Mouse (Mus musculus) heart, adult 2 months (tissue): ENCODE measurements around the gene Heatr1. TPM values are rescaled to one million over a fixed set of nuclear protein-coding genes. Genes with fewer than 3 reads are reported as not detected.
"Not testable (repeated sequence)": the region's sequence is repeated elsewhere in the genome, so short reads cannot be mapped to it uniquely, and the experiment has no call there.

Experiments
- DNase-seq, 2 experiments: peaks; one replicate each; pipeline ENCODE4 v3.0.0; 2021
- H3K27ac ChIP-seq: fragments of 200-600 bp; 2 replicates; pipeline ENCODE4 v1.8.1; 2022
- H3K27me3 ChIP-seq: fragments of 200-500 bp; 2 replicates; pipeline ENCODE4 v1.6.1; 2012; ENCODE audit warnings: mild to moderate bottlenecking, low read length, inconsistent platforms, mixed read lengths; ENCODE audit not compliant: control insufficient read depth, insufficient read depth
- H3K36me3 ChIP-seq: fragments of 200-500 bp; 2 replicates; pipeline ENCODE4 v1.6.1; 2012; ENCODE audit warnings: low read length, inconsistent platforms; ENCODE audit not compliant: control insufficient read depth, insufficient read depth
- H3K4me1 ChIP-seq: fragments of 200-500 bp; 2 replicates; pipeline ENCODE4 v1.6.1; 2011; ENCODE audit warnings: low read length; ENCODE audit not compliant: control insufficient read depth, insufficient read depth
- H3K4me3 ChIP-seq: fragments of 200-600 bp; 2 replicates; pipeline ENCODE4 v1.8.1; 2022
- H3K79me2 ChIP-seq: fragments of 200-500 bp; replicated peaks from 2 replicates; pipeline ENCODE4 v1.6.1; 2012; ENCODE audit warnings: mild to moderate bottlenecking, inconsistent platforms, low read length, moderate library complexity, mixed read lengths; ENCODE audit not compliant: control insufficient read depth, insufficient read depth
- H3K9ac ChIP-seq: fragments of 200-500 bp; 2 replicates; pipeline ENCODE4 v1.6.1; 2012; ENCODE audit warnings: low read depth, mild to moderate bottlenecking, control low read depth, inconsistent platforms, low read length, mixed read lengths
- CTCF ChIP-seq: fragments of 200-600 bp; IDR thresholded peaks from 2 replicates; pipeline ENCODE4 v1.8.1; 2022; ENCODE audit warnings: antibody characterized with exemption, mild to moderate bottlenecking, moderate library complexity
- EP300 ChIP-seq: fragments of 200-500 bp; IDR thresholded peaks from 2 replicates; pipeline ENCODE4 v1.6.1; 2011; ENCODE audit warnings: low read depth, low read length, control low read depth; ENCODE audit not compliant: insufficient read depth
- POLR2A ChIP-seq: fragments of 200-500 bp; IDR thresholded peaks from 2 replicates; pipeline ENCODE4 v1.6.1; 2011; ENCODE audit warnings: mild to moderate bottlenecking, low read depth, low read length, control low read depth; ENCODE audit not compliant: insufficient read depth
- WGBS: fragments of 180-500 bp; shearing (Covaris S2); methylation state at CpG from one replicate; pipeline ENCODE4 v1.1.7; 2018; 5-methylcytosine and 5-hydroxymethylcytosine counted together
- intact Hi-C: fragments of 180-260 bp; cut with DNase I; formaldehyde crosslinking; loops from one replicate; pipeline ENCODE4 v1.15.1; 2025
- polyA plus RNA-seq: library from polyadenylated mRNA; depleted of rRNA; stranded (reverse); fragments of >200 nt; gene quantifications from 2 replicates; pipeline ENCODE4 v1.2.3, GENCODE M21; 2012
- total RNA-seq, 2 experiments: library from RNA; stranded (reverse); gene quantifications; 2 replicates each; pipeline ENCODE4 v1.2.3; 2021

The Heatr1 gene
- total and polyA plus RNA-seq, 3 experiments, result 7.4 to 16.1 (median 16.1) TPM

DNA sequence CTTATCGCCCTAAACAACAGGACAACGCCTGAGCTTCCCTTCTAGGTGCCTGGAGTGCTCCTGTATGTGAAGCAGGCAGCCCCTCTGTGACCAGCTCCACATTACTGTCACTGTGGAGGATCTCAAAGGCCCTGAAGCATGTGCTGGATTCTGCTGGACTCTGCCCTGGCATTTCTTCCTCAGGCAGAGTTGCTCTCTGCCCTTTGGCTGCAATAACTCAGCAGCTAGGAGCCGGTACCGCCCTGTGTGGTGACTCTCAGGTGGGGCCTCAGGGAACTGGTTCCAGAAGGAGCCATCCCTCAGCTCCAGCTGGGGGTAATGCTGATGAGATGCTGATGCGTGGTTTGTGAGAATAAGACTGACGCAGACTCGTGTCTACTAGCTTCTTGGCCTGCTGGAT, 61.9 kb downstream of the Heatr1 start:
- intact Hi-C loops, result loop anchor here (5.0 kb wide), 1 partner anchor 39 kb away; no protein-coding TSS in a partner anchor
- 79% methylated on average over 7 of the region's 7 CpGs for WGBS
- Histone ChIP-seq H3K79me2 (no peaks in the 10 kb centered on the region), H3K4me1 (peaks cover 4% of the 10 kb centered on the region), H3K27me3 (no peaks in the 10 kb centered on the region), H3K36me3 (no peaks in the 10 kb centered on the region; the same call in 1 of the 2 replicates), H3K27ac (no peak overlapping the region), H3K4me3 (no peak overlapping the region), H3K9ac (no peak overlapping the region)
- TF ChIP-seq POLR2A (no peak), CTCF (no peak), EP300 (no peak)
- no peak for DNase-seq

GRCm38 (mm10) chr13:12460443-12460842, 65.6 kb downstream of the Heatr1 start:
- H3K9ac ChIP-seq, result peak overlapping the region; percentile 41
- H3K4me3 ChIP-seq, result peak overlapping the region; percentile 75
- H3K27me3 ChIP-seq, result no peaks in the 10 kb centered on the region
- 4% methylated on average over 8 of the region's 8 CpGs for WGBS
- intact Hi-C loops, result loop anchor here (2.0 to 5.0 kb wide), 2 partner anchors 63 to 204 kb away; partner anchors contain the start of gene Heatr1
- no peaks in the 10 kb centered on the region for H3K79me2 ChIP-seq
- no peaks in the 10 kb centered on the region; the same call in 1 of the 2 replicates for H3K36me3 ChIP-seq
- peak; percentile 56 to 72 for DNase-seq
- peak overlapping the region; percentile 94 for H3K27ac ChIP-seq
- 0 out of 2 replicates have a peak, but pooled peaks have one; percentile 29 for TF ChIP-seq POLR2A
- TF ChIP-seq CTCF, result peak; percentile 50
- TF ChIP-seq EP300, result no peak
- peaks cover 6% of the 10 kb centered on the region for H3K4me1 ChIP-seq

GRCm38 (mm10) chr13:12460881-12461729, 66.3 kb downstream of the Heatr1 start:
- H3K9ac ChIP-seq, result peak overlapping the region; percentile 75
- under 1% methylated on average over 59 of the region's 59 CpGs for WGBS
- H3K27me3 ChIP-seq, result no peaks in the 10 kb centered on the region
- peak overlapping the region; percentile 94 for H3K27ac ChIP-seq
- intact Hi-C loops, result loop anchor here (2.0 to 5.0 kb wide), 2 partner anchors 64 to 204 kb away; partner anchors contain the start of gene Heatr1
- H3K4me3 ChIP-seq, result peak overlapping the region; percentile 75
- peaks cover 6% of the 10 kb centered on the region for H3K4me1 ChIP-seq
- no peaks in the 10 kb centered on the region for H3K79me2 ChIP-seq
- DNase-seq, result peak; percentile 97 to 98
- TF ChIP-seq CTCF (no peak), EP300 (peak; percentile 36; the same call in 1 of the 2 replicates), POLR2A (peak; percentile 81)
- H3K36me3 ChIP-seq, result no peaks in the 10 kb centered on the region; the same call in 1 of the 2 replicates

DNA sequence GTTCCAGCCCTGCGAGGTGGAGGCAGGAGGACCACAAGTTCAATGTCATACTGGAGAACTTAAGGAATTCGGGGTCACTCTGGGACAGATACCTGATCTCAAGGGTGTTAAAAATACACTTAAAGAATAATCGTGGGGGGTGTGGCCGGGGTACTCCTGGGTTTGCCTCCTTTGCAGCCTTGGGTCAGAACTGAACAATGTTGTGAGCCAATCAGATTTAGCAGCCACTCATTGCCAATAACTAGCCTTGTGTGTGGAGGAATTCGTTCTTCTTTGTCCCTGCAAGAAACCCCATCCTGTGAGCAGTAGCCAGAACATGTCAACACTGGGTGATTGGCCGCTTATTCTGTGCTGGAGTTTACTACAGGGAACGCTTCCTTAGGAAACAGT, 66.9 kb downstream of the Heatr1 start:
- no peaks in the 10 kb centered on the region; the same call in 1 of the 2 replicates for H3K36me3 ChIP-seq
- H3K27ac ChIP-seq, result peak overlapping the region; percentile 94
- no peak for DNase-seq
- H3K9ac ChIP-seq, result peak overlapping the region; percentile 57
- 1% methylated on average over 7 of the region's 7 CpGs for WGBS
- intact Hi-C loops, result loop anchor here (2.0 to 5.0 kb wide), 3 partner anchors 64 to 205 kb away; partner anchors contain the start of gene Heatr1
- H3K4me1 ChIP-seq, result peaks cover 6% of the 10 kb centered on the region
- no peaks in the 10 kb centered on the region for H3K27me3 ChIP-seq
- H3K4me3 ChIP-seq, result peak overlapping the region; percentile 75
- no peaks in the 10 kb centered on the region for H3K79me2 ChIP-seq
- TF ChIP-seq POLR2A, result no peak
- TF ChIP-seq EP300, result no peak
- no peak for TF ChIP-seq CTCF

DNA sequence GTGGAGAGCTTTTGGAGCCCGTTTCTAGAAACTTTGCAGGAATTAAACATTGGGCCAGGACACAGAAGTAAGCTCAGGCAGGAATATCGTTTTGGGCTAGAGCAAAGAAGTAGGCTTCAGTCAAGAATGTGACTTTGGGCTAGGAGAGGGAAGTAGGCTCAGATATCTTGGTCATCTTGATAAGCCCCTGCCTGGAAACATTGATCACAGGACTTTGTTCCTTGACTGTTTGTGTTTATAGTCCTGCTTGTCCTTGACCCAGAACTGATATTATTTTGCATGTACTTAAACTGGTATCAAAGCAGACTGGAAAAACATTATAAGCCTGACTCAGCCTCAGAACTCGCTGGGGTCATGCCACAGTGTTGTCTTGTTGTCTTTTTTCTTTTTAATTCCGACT, 67.8 kb downstream of the Heatr1 start:
- no peak overlapping the region for H3K9ac ChIP-seq
- no peak overlapping the region for H3K4me3 ChIP-seq
- TF ChIP-seq CTCF, result no peak
- no peak for TF ChIP-seq EP300
- TF ChIP-seq POLR2A, result no peak
- H3K79me2 ChIP-seq, result no peaks in the 10 kb centered on the region
- no peaks in the 10 kb centered on the region; the same call in 1 of the 2 replicates for H3K36me3 ChIP-seq
- no peak for DNase-seq
- peaks cover 6% of the 10 kb centered on the region for H3K4me1 ChIP-seq
- intact Hi-C loops, result loop anchor here (2.0 to 5.0 kb wide), 2 partner anchors 65 to 104 kb away; partner anchors contain the start of gene Heatr1
- no peaks in the 10 kb centered on the region for H3K27me3 ChIP-seq
- 66% methylated on average over 4 of the region's 4 CpGs for WGBS
- H3K27ac ChIP-seq, result no peak overlapping the region

GRCm38 (mm10) chr13:12464159-12464558, 69.3 kb downstream of the Heatr1 start:
- H3K4me3 ChIP-seq, H3K27ac ChIP-seq, H3K79me2 ChIP-seq, H3K36me3 ChIP-seq, DNase-seq, H3K27me3 ChIP-seq, H3K4me1 ChIP-seq, H3K9ac ChIP-seq: not testable (repeated sequence)
- 87% methylated on average over 6 of the region's 6 CpGs for WGBS
- intact Hi-C loops, result loop anchor here (5.0 kb wide), 1 partner anchor 67 kb away; the partner anchor contains the start of gene Heatr1
